Mouse (Mus musculus): Measurements from ENCODE around the gene Sgta.
"Not testable (repeated sequence)": the region's sequence is repeated elsewhere in the genome, so short reads cannot be mapped to it uniquely, and the experiment has no call there.

The Sgta gene

DNA sequence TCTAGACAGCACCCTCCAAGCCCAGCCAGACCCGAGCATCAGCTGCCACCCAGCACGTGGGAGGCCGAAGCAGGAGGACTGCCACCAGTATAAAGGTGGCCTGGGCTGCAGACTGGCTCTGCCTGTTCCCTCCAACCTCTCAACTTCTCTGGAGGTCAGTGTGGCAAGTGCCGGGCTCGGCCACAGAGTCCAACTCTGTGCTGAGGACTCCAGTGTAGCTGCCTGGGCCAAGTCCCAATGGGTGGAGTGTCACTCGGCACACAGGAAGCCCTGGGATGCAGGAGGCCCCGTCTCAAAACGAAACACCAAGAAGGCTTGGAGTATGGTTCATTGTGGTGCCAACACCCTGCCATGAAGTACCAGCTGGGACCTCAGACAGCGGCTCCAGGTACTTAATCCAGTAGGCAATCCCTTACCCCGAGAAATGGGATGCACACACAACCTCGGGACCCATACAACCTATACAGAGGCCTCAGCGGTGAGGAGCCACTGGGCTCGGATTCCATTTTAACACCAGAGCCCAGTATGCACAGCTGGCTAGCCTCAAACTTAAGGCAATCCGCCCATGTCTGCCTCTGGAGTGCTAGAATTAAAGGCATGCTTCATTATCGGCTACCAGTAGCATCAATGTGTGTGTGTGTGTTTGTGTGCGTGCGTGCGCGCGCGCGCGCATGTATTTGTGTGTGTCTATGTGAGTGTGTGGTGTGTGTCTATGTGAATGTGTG, 2.4 kb downstream of the Sgta start:
- DNase-seq = no peak

DNA sequence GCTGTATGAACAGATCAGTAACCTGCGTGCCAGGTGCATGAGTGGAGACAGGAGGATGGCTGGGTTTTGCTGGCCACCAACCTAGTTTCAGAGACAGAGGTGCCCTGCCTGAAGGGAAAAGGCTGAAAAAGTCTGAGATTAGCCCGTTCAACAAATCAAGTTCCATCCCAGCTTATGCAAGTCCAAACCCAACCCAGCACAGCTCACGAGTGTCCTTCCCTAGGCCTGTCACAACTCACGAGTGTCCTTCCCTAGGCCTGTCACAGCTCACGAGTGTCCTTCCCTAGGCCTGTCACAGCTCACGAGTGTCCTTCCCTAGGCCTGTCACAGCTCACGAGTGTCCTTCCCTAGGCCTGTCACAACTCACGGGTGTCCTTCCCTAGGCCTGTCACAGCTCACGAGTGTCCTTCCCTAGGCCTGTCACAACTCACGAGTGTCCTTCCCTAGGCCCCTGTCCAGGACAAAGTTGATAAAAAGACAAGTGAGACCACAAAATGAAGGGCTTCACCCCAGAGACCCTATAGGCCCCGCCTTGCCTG, 4.1 kb downstream of the Sgta start:
- not testable (repeated sequence) for DNase-seq

DNA sequence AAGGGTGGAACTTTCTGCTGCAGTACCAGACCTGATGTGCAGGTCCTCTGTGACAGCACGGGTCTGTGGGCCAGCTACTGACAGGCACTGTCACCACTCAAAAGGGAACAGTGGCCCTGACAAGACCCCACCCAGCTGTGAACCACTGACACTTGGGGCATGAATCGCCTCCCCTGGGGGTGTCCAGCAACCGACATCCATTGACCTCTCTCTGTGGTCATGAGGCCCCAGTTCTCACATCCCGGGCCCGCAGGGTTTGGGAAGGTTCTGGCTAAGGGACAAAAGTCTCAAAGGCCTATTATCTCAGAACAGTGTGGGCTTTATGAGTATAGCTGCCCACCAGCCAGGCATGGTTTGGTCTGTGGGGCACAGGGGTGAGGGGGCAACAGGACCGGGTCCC, 4.8 kb downstream of the Sgta start:
- no peak for DNase-seq

DNA sequence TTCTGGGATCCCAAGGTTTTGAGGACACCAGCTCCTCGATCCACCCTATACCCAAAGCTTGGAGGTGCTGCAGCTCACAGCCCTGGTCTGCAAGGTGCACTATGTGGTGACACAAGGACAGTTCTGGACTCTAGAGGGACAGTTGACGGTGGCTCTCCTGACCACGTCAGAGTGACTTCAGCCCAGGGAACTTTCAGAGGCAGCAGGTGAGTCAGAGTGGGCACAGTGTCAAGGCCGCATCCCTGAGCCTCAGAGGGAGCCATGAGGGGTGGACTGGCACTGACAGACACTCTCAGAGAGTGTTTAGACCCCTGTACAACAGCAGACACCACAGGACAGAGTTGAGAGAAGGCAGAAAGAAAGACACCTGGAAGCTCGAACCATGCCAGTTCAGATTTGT, 7.4 kb downstream of the Sgta start:
- DNase-seq = no peak

DNA sequence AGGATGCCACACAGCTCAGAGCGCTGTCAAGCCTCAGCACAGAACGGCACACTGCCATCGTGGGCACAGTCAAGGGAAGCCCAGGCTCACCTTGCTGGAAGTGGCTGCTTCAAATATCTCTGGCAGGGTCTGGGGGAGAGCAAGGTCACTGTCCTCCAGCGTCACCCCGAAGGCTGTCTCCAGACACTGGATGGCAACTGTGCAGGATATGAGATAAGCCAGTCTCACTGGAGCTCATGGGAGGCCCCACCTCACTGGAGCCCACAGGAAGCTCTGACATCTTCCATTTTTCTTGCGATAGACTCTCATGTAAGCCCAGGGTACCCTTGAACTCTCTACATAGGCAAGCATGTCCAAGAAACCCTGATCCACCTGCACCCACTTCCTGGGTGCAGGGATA, 8.8 kb downstream of the Sgta start:
- no peak for DNase-seq

DNA sequence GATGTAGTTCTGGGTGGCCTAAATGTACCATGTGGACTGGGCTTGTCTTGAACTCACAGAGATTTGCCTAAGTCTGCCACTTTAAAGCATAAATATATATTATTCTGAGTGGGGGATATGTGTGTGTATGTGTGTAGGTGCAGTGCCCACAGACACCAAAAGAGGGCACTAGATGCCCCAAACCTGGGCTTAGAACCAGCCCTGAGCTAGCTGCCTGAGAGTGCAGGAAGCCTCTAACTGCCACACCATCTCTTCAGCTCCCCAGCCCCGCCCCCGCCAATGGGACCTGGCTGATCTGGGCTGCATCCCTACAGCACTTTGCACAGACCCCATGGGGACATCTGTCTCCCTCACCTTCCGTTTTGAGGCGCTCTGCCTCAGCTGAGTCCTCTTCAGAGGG, 9.3 kb downstream of the Sgta start:
- no peak for DNase-seq

DNA sequence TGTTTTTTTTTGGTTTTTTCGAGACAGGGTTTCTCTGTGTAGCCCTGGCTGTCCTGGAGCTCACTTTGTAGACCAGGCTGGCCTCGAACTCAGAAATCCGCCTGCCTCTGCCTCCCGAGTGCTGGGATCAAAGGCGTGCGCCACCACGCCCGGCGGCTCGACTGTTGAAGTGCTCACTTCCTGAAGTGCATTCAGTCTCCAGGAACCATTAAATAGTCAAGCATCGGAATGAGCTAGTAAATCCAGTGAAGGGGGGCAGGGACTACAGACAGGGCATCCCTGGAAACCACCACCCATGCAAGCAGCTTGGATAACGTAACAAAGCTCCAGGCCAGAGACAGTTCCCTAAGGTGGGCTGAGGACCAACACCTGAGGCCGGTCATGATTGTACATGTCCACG, 14.7 kb downstream of the Sgta start:
- DNase-seq = not testable (repeated sequence)

DNA sequence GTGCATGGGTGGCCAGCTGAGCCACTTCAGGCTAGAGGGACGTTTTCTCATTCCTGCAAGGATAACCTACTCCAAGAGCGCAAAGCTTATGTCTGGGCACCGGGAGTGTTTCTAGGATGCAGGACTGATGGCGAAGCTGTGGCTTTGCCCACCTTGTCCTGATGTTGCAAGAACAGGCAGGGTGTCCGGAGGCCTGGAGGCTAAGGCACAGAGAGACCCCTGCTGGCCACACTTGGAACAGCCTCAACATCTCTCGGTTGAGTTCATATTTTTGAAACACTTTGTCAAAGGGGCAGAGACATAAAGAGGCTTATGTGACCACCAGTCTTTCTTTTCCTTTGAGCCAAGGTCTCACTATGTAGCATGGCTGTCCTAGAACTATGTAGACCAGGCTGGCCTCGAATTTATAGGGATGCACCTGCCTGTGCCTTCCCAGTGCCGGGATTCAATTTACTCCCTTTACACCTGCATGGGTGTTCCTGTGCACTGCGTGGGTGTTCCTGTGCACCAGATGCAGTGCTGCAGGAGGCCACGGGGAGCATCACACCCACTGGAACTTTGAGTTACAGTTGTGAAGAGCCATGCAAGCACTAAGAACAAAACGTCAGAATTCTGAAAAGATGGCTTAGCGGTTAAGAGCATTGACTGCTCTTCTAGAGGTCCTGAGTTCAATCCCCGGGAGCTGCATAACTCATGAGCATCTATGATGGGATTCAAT, 18.4 kb downstream of the Sgta start:
- DNase-seq = peak; percentile 76

DNA sequence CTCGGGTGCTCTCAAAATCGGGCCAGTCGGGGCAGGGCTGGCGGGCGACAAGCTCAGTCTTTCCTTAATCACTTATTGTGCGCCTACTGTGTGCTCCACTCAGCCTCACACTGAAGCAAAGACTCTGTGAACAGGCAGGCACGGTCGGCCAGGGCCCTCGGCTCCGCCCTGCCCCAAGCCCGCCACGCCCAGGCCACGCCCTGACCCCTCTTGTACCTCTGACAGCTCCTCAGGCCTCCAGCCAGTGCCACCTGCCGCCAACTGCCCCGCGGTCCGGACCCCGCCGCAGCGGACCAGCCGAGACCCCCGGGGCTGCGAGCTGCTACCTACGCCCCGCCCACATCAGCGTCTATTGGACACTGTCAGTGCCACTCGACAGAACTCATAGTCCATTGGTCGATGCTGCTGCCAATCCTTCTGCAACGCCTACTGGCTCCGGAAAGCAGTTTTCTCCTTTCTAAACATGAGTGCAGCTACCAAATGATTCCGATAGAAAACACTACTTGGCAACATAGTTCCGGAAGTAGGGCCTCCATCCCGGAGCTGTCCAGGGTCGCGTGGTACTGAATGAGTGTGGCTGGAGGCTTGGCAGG, 22.9 kb downstream of the Sgta start, which contains the start of gene Slc39a3:
Gene Slc39a3, minus strand, starts transcription at position 439 of the 593 bp plus-strand sequence.
- peak; percentile 100 for DNase-seq

DNA sequence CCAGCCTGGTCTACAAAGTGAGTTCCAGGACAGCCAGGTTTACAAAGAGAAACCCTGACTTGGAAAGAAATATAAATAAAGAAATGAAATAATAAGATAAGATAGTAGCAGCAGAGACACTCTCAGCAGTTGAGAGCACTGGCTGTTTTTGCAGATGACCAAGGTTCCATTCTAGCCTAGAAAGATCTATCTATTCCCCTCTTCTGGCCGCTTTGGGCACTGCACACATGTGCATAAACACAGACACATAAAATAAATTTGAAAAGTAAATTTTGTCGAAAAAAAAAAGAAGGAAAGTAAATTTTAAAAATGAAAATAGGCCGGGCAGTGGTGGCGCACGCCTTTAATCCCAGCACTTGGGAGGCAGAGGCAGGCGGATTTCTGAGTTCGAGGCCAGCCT, 23.7 kb downstream of the Sgta start:
- no peak for DNase-seq

DNA sequence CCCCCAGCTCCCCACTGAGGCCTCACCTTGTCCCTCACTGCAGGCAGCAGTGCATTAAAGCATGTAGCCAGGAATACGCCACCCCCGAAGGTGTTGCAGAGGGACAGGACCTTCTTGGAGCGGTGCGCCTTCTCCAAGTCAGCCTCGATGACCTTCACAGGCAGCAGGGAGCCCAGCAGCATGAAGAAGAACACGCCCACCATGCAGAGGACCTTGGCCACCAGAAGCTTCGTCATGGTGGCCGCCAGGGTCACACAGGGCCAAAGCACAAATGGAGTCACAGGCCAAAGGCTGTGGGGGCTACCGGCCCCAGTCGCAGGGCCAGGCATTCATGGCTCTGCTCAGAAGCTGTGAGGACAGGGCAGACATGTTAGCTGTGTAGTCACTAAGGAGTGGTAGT, 26.4 kb downstream of the Sgta start:
- DNase-seq = no peak

DNA sequence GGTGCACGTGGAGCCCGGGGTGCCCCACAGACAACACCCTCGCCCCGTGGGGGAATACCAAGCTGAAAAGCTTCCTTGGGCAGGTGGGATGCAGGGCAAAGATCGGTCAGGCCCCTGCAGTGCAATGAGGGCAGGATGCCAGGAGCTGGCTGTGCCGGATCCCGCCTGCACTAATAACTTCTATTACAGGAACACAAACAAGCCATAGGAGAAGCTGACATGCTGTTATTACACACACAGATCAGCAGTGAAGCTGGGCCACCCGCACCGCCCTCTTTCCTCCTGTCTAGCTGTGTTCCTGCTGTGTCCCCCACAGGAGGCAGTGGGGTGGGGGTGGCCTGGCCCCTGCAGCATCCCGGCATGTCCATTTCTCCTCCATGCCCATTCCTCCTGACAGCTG, 30.9 kb downstream of the Sgta start:
- no peak for DNase-seq

DNA sequence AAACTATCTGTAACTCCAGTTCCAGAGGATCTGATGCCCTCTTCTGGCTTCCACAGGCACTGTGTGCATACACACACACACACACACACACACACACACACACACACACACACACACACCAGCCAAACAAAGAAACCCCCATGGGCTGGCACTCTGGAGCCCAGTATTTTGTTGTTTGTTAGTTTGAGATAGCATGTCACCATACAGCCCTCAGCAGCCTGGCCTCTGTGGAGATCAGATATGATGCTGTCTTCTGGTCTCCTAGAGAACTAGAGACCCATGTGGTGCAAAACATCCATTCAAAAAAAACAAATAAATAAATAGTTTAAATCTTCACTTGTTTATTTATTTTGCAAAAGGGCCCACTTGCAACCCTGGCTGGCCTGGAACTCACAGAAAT, 31.8 kb downstream of the Sgta start:
- DNase-seq = no peak

DNA sequence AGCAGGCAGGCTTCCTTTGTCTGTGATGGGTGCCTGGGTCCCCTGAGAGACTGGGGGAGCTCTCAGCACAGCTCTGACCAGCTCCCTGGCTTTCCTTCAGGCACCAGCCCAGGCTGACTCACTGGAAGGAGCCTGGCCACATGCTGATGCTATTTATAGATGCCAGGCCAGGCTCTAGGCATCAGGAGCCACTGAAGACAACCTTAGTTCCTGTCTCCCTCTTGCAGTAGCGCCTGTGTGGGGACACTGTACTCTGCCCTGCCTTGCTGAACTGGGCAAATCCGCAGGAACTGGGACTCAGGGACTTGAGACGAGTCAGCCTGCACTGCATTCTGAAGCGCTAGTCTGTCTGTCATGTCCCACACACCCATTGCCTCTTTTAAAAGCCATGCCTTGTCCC, 32.6 kb downstream of the Sgta start:
- DNase-seq = no peak

DNA sequence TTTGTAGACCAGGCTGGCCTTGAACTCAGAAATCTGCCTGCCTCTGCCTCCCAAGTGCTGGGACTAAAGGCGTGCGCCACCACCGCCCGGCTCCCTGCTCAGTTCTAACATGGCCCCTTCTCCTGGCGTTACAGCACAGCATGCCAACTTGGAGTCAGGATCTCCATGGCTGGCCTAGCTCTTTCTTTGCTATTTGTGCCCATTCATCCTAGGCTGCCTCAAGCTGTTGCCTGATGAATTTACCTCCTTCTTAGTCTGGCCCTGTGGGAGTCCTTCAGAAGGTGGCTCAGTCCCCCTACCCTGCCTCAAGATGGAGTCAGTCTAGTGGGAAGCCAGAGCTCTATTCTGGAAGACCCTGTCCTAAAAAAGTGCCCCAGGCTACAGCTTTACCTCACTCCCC, 33.1 kb downstream of the Sgta start:
- no peak for DNase-seq

DNA sequence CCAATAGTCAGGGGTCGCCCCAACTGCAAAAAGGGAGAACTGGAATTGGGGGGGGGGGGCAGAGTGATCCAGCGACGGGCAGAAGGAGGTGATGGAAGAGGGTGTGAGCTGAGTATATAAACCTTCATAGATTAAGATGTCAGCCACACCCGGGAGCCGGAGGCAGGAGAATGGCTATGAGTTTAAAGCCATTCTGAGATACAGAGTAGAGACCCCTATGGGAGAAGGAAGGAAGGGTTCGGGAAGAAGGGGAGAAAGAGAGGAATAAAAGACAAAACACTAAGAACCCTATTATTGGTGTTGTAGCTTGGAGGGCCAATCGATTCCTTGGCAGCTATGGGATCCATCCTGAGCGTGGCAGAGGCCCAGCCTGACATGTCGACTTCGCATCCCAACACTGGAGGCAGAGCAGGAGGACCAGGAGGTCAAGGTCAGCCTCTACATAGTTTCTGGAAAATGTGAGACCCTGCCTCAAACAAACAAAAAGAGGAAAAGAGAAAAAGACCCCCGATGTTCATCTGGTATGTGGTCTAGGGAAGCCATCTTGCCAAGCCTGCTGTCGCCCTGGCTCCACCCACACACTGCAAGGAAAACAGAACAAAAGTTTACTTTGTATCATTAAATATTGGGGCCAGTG, 34.2 kb downstream of the Sgta start, which contains the start of gene Diras1:
Gene Diras1, minus strand, starts transcription at position 24 of the 637 bp plus-strand sequence.
- DNase-seq = no peak

DNA sequence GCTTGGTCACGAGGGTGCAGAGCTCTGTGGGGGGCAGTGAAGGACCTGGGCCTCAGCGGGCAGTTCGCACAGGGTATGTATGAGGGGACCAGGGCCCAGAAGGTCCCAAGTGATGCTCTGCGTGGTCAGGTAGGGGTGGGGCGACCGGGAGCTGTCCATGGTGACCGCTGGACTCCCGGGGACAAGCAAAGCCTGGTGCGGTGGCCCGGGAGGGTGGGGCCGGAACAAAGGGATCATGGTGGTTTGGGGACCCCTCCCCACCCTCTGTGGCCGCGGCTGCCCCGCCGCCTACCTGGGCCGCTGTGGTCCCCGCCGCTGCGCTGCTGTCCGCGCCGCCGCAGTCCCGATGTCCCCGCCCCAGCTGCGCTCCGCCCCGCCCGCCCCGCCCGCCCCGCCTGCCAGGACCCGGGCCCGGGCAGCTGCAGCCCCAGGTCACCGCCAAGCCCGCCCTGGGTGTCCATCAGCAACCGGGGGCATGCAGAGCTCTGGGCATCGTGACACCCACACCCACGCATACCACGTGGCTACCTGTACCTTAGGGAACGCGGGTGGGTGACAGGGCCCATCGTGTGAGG, 34.8 kb downstream of the Sgta start:
- DNase-seq = no peak

DNA sequence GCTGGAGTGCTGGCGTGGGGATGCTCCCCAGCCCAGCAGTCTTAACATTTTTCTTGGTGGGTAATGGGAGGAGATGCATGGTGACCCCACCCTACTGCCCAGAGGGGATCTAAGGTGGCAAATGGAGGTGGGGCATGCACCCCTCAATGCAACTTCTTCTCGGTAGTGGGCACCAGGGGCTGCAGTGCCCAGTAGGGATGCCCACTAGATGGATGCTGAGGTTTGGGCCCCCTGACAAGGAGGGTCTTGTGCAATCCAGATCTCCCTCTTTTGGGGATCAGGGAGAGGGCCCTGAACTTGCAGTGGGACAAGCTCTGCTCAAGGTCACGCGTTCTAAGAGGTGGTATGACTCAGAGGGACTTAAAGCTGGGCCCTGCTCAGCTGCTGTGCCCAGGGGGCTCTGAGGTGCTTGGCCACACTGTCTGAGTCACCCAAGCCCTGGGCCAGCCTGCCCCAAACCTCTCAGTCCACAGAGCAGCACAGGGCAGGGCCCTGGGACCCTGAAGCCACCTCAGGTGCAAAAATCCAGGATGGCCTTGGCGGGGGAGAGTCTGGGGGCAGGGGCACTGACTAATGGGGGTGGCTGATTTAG, 35.5 kb downstream of the Sgta start:
- no peak for DNase-seq

DNA sequence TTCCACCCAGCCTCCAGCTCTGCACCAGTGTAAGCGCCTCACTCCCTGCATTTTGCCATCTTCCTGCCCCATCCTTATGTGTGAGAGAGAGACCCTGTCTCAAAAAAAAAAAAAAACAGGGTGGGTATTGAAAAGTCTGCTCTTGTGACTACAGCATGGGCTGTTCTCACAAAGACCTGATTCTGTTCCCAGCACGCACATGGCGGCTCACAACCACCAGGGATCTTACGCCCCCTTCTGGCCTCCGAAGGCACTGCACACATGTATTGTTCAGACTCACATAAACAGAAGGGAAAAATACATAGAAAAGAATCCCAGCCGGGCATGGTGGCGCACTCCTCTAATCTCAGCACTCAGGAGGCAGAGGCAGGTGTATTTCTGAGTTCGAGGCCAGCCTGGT, 37.2 kb downstream of the Sgta start:
- no peak for DNase-seq

DNA sequence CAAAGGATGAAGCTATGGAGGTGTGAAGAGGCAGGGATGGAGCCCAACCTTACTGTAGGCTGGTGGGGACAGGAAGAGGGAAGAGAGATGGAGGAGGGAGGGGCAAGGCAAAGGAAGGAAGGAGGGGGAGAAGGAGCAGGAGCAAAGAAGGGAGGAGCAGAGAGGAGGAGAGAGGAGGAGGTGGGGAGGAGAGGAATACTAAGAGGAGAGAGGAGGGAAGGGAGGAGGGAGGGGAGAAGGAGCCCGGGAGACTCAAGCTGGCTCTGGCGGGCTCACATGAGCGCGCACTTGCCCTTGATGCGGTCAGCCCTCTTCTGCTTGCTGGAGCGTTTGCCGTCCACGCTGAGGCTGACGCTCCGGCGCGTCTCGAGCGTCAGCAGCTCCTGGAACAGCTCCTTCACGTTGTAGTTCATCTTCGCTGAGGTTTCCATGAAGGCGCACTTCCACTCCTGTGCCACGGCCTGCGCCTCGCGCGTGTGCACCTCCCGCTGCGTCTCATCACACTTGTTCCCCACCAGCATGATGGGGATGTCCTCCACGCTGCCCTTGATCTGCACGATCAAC, 38.4 kb downstream of the Sgta start:
- DNase-seq = no peak

DNA sequence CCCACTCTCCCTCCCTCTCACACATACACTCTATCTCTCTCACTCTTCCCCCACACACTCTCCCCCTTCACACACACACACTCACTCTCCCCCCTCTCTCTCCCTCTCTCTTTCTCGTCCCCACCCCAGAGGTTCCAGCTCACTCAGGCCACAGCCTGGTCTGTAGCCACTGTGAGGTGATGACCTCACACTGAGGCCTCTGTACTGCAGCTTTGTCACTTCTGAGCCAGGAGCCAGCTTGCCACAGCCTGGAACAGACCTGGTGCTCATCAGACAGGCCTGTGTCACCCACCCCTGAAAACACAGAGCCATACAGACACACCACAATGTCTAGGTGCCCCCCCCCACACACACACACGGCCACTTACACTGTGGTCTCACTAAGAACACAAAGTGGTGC, 39.8 kb downstream of the Sgta start:
- no peak for DNase-seq

DNA sequence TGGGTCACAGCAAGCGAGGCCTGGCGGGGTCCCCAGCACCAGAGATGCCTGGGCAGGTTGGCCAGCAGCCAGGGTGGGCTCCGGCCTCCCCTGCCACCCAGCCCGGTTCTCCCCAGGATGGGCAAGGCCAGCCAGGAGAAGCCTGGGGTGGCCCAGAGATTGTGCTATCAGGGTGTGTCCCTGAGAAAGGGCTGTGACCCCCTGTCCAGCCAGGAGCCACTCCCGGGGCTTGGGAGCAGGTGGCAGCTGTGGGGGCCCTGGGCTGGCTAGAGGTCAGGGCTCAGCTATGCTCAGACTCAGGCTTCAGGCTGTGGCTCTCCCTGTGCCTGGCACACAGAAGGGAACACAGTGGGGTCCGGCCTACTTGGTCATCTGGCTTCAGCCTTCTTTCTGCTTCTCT, 40.3 kb downstream of the Sgta start:
- DNase-seq = no peak
